Mouse (Mus musculus): ENCODE results near the gene Dync1li1.

Dync1li1 gene

GRCm38 (mm10) chr9:114688252-114688952 lies at the start of gene Dync1li1:
TSS of gene Dync1li1 (plus strand) at chr9:114688790.
- in situ Hi-C loops (cut with MboI; ENCODE audit: unreplicated experiment in 2 of 2) = no loop called here

- in situ Hi-C loops (cut with MboI; ENCODE audit: unreplicated experiment in 2 of 2) = loop anchor here in 1 of 2 experiments (25.0 kb wide), 1 partner anchor 673 kb away; the partner anchor contains the start of gene Stt3b
Measured at GRCm38 (mm10) chr9:114639186-114639748, 49.3 kb upstream of the Dync1li1 start.

GRCm38 (mm10) chr9:114639839-114640646 lies 48.5 kb upstream of the Dync1li1 start, which contains the start of gene Cnot10:
TSS of gene Cnot10 (minus strand) at chr9:114640184.
- in situ Hi-C loops (cut with MboI; ENCODE audit: unreplicated experiment in 2 of 2) = loop anchor here (5.0 to 25.0 kb wide), 4 partner anchors 175 to 672 kb away; partner anchors contain the start of genes Gpd1l (in 2 of the 2) and Stt3b (in 1 of the 2)

- in situ Hi-C loops (cut with MboI; ENCODE audit: unreplicated experiment in 2 of 2) = loop anchor here (5.0 to 25.0 kb wide), 5 partner anchors 80 to 665 kb away; partner anchors contain the start of genes Gpd1l (in 1 of the 2) and Stt3b (in 1 of the 2)
Measured at GRCm38 (mm10) chr9:114646556-114647505, 41.8 kb upstream of the Dync1li1 start.

- in situ Hi-C loops (cut with MboI; ENCODE audit: unreplicated experiment in 2 of 2) = loop anchor here (5.0 to 25.0 kb wide), 5 partner anchors 80 to 665 kb away; partner anchors contain the start of genes Gpd1l (in 1 of the 2) and Stt3b (in 1 of the 2)
Measured at GRCm38 (mm10) chr9:114647506-114648432, 40.8 kb upstream of the Dync1li1 start.

- in situ Hi-C loops (cut with MboI; ENCODE audit: unreplicated experiment in 2 of 2) = loop anchor here (5.0 to 25.0 kb wide), 5 partner anchors 79 to 664 kb away; partner anchors contain the start of genes Gpd1l (in 1 of the 2) and Stt3b (in 1 of the 2)
Measured at GRCm38 (mm10) chr9:114648472-114648871, 40.1 kb upstream of the Dync1li1 start.

- in situ Hi-C loops (cut with MboI; ENCODE audit: unreplicated experiment in 2 of 2) = loop anchor here (5.0 to 25.0 kb wide), 5 partner anchors 78 to 663 kb away; partner anchors contain the start of genes Gpd1l (in 1 of the 2) and Stt3b (in 1 of the 2)
Measured at GRCm38 (mm10) chr9:114649371-114649770, 39.2 kb upstream of the Dync1li1 start.

GRCm38 (mm10) chr9:114650938-114651634 lies 37.5 kb upstream of the Dync1li1 start:
- in situ Hi-C loops (cut with MboI; ENCODE audit: unreplicated experiment in 2 of 2) = loop anchor here in 1 of 2 experiments (10.0 kb wide), 1 partner anchor 164 kb away; no protein-coding TSS in a partner anchor

GRCm38 (mm10) chr9:114655356-114655755 lies 33.2 kb upstream of the Dync1li1 start:
- in situ Hi-C loops (cut with MboI; ENCODE audit: unreplicated experiment in 2 of 2) = loop anchor here in 1 of 2 experiments (10.0 kb wide), 1 partner anchor 159 kb away; no protein-coding TSS in a partner anchor

- in situ Hi-C loops (cut with MboI; ENCODE audit: unreplicated experiment in 2 of 2) = loop anchor here in 1 of 2 experiments (10.0 kb wide), 1 partner anchor 158 kb away; no protein-coding TSS in a partner anchor
Measured at GRCm38 (mm10) chr9:114656701-114657100, 31.9 kb upstream of the Dync1li1 start.

GRCm38 (mm10) chr9:114660506-114660905 lies 28.1 kb upstream of the Dync1li1 start:
- in situ Hi-C loops (cut with MboI; ENCODE audit: unreplicated experiment in 2 of 2) = no loop called here

- in situ Hi-C loops (cut with MboI; ENCODE audit: unreplicated experiment in 2 of 2) = no loop called here
Measured at GRCm38 (mm10) chr9:114660983-114661382, 27.6 kb upstream of the Dync1li1 start.

- in situ Hi-C loops (cut with MboI; ENCODE audit: unreplicated experiment in 2 of 2) = no loop called here
Measured at GRCm38 (mm10) chr9:114661991-114662390, 26.6 kb upstream of the Dync1li1 start.

GRCm38 (mm10) chr9:114663782-114664181 lies 24.8 kb upstream of the Dync1li1 start:
- in situ Hi-C loops (cut with MboI; ENCODE audit: unreplicated experiment in 2 of 2) = no loop called here

GRCm38 (mm10) chr9:114666858-114667257 lies 21.7 kb upstream of the Dync1li1 start:
- in situ Hi-C loops (cut with MboI; ENCODE audit: unreplicated experiment in 2 of 2) = no loop called here

- in situ Hi-C loops (cut with MboI; ENCODE audit: unreplicated experiment in 2 of 2) = no loop called here
Measured at GRCm38 (mm10) chr9:114668047-114668446, 20.5 kb upstream of the Dync1li1 start.

GRCm38 (mm10) chr9:114669011-114669410 lies 19.6 kb upstream of the Dync1li1 start:
- in situ Hi-C loops (cut with MboI; ENCODE audit: unreplicated experiment in 2 of 2) = no loop called here

Measured in v-Abl transformed pro-B cells (cell line).